Mouse (Mus musculus) megakaryocyte progenitor cell, adult 5-6 weeks (primary cell): ENCODE results near the gene Psmd11. TPM values are rescaled to one million over a fixed set of nuclear protein-coding genes. Genes with fewer than 3 reads are reported as not detected.
"Not testable (repeated sequence)": the region's sequence is repeated elsewhere in the genome, so short reads cannot be mapped to it uniquely, and the experiment has no call there.

Experiments
- ATAC-seq: replicated peaks from 2 replicates; pipeline ENCODE4 v1.8.0; 2016; ENCODE audit warnings: mild to moderate bottlenecking, moderate TSS enrichment, inconsistent platforms; ENCODE audit not compliant: poor library complexity
- total RNA-seq, 2 experiments: library from RNA; stranded (forward) in 1 of 2; stranded (reverse) in 1 of 2; fragments of 157-497, 149-512 nt in 1 of 2; fragments of 200-1000 nt in 1 of 2; gene quantifications; 2 replicates each; pipeline versions ENCODE4 v1.2.3 to v1.2.4; 2015 to 2017

The Psmd11 gene
- 103 and 105 TPM in 2 replicates for total RNA-seq (2015)
- 78.8 and 83.5 TPM in 2 replicates for total RNA-seq (2017)

- ATAC-seq: peak; percentile 99
Observed at GRCm38 (mm10) chr11:80428381-80429008, at the start of gene Psmd11. Gene Psmd11, plus strand, starts transcription at chr11:80428615.

DNA sequence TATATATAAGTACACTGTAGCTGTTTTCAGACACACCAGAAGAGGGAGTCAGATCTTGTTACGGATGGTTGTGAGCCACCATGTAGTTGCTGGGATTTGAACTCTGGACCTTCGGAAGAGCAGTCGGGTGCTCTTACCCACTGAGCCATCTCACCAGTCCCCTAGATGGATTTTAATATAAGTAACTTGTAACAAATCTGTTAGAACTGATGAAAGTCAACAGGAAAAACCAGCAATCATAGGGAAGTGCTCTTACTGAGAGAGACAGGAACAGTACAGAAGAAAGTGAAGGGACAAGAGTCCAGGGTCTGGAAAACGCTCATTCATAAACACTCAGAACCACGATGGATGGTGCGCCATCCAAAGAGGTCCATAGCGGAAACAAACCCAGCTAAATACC is 49.2 kb upstream of the Psmd11 start:
- not testable (repeated sequence) for ATAC-seq

- ATAC-seq: peak; percentile 18
Observed at GRCm38 (mm10) chr11:80382626-80383018, 45.8 kb upstream of the Psmd11 start.

DNA sequence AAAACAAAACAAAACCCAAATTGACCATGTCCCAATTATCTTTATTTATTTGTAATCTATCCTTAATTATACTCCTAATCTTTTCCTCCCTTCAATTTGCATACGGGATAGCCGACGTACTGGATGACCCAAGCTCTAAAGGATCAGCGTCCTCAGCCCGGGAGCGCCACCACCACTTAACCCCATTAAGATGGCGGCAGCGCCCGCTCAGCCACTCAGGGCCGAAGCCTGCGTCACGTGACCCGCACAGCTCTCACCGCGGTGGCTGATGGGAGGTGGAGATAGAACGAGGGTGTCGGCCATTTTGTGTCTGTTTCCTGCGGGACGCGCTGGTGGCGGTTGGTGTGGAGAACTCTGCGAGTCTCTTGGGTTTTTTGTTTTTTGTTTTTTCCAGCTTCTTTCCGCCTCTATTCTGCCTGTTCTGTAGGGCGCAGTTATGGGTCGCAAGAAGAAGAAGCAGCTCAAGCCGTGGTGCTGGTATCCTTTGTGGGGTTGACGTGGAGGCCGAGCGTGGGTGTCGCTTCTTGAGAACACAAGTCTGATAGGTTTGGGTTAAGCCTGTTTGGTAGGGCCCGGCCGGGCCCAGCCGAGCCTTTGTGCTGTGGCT is 45.3 kb upstream of the Psmd11 start, which contains the start of gene Zfp207:
Zfp207 (plus strand) TSS at position 261 of the 607 bp plus-strand sequence.
- ATAC-seq: peak; percentile 88

DNA sequence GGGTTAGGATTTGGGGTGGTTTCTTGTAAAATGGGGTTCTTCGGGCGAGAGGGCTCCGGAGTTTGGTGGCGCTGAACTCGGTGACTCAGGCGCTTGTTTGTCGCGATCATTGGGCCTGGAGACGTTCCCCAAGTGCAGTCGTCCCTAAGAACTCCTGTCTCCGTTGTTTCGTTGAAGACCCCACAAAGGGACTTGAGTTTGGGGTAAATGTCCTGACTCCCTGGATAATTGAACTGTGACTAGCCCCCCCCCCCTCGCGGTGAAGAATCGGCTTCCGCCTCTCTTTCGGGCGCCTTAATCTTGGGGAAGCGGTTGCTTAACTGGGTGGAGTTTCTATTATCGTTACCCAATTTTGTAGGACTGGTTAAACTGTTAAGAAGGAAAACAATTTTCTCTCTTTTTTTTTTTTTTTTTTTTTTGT is 44.8 kb upstream of the Psmd11 start:
- peak; percentile 59 for ATAC-seq

GRCm38 (mm10) chr11:80384461-80384860 is 44.0 kb upstream of the Psmd11 start:
- no peak for ATAC-seq

DNA sequence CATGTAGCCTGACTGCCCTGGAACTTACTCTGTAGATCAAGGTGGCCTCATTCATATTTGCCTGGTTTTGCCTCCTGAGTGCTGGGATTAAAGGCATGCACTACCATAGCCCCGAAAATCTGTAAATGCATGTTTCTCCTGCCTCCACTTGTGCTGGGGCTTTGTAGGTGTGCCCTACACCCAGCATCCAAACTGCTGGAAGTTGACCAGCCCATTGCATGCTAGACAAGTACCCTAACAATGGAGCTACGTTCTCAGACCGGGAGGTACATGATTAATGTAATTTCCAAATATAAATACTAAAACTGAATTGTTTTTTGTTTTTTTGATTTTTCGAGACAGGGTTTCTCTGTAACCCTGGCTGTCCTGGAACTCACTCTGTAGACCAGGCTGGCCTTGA is 43.4 kb upstream of the Psmd11 start:
- no peak for ATAC-seq

- no peak for ATAC-seq
Observed at GRCm38 (mm10) chr11:80386790-80387189, 41.6 kb upstream of the Psmd11 start.

GRCm38 (mm10) chr11:80389885-80390284 is 38.5 kb upstream of the Psmd11 start:
- ATAC-seq: no peak

- ATAC-seq: peak; percentile 23; the same call in 1 of the 2 replicates
Observed at GRCm38 (mm10) chr11:80391407-80392120, 36.9 kb upstream of the Psmd11 start.

- ATAC-seq: no peak
Observed at GRCm38 (mm10) chr11:80395930-80396329, 32.5 kb upstream of the Psmd11 start.

- ATAC-seq: no peak
Observed at GRCm38 (mm10) chr11:80396617-80397016, 31.8 kb upstream of the Psmd11 start.

DNA sequence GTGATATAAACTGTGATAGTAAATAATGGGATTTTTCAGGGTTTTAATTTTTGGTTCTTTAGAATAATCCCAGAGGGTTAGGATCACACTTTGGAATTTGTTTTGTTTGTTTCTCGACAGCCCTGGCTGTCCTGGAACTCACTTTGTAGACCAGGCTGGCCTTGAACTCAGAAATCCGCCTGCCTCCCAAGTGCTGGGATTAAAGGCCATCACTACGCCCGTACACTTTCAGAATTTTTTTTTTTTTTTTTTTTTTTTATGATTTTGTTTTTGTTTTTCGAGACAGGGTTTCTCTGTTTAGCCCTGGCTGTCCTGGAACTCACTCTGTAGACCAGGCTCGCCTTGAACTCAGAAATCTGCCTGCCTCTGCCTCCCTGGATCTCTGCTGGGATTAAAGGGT is 20.5 kb upstream of the Psmd11 start:
- not testable (repeated sequence) for ATAC-seq

- peak; percentile 23; the same call in 1 of the 2 replicates for ATAC-seq
Observed at GRCm38 (mm10) chr11:80410377-80410776, 18.0 kb upstream of the Psmd11 start.

GRCm38 (mm10) chr11:80417085-80417484 is 11.3 kb upstream of the Psmd11 start:
- no peak for ATAC-seq

DNA sequence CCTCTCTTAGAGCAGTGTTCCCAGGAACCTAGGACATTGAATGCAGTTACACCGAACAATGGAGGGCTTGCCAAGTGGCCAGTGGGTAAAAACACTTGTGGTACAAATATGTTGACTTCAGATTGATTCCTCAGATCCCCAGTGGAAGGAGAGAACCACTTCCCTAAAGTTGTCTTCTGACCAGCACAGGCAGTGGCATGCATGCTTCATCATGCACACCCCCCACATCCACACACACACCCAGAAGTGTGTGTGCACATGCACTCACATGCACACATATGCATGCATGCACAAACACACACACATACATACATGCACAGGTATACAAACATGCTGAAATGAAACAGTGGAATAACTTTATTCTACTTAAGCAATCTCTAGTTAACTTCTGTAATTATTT is 8.7 kb upstream of the Psmd11 start:
- ATAC-seq: no peak

- ATAC-seq: peak; percentile 42
Observed at GRCm38 (mm10) chr11:80420202-80420984, 8.0 kb upstream of the Psmd11 start.

DNA sequence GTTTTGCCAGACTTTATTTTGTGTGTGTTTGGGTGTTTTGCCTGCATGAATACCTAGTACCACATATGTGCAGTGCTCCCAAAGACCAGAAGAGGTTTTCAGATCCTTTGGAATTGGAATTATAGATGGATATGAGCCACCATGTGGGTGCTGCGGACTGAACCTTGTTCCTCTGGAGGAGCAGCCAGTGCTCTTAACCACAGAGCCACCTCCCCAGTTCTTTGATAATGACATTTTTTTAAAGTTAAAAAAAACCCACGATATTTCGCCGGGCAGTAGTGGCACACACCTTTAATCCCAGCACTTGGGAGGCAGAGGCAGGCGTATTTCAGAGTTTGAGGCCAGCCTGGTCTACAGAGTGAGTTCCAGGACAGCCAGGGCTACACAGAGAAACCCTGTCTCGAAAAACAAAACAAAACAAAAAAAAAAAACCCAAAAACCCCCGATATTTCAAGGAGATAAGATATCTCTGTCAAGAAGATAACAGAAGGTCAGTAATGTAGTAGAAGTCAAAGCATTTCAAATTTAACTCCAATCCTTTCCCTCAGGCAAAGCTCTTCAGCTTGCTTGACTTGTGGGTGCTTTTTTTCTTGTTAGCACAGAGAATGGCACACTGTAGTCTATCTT is 6.9 kb upstream of the Psmd11 start:
- ATAC-seq: no peak

DNA sequence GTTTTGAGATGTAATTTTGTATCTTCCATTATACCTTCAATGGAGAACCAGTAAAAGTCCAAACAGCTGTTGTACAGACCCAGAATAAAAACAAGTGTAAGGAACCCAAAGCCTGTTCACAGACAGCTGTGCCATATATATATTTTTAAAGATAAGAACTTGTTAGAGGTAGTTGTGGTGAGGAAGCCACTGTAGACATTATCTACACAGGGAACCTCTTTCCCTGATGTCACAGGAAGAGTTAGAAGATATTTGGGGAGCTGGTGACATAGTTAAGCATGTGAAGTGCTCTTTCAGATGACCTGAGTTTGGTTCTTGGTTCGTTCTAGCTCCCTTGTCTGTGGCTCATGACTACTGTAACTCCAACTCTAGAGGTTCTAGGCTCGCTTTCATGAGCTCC is 3.7 kb upstream of the Psmd11 start:
- no peak for ATAC-seq

- ATAC-seq: no peak
Observed at GRCm38 (mm10) chr11:80425247-80425778, 3.1 kb upstream of the Psmd11 start.
